In the genomic region with DNA sequence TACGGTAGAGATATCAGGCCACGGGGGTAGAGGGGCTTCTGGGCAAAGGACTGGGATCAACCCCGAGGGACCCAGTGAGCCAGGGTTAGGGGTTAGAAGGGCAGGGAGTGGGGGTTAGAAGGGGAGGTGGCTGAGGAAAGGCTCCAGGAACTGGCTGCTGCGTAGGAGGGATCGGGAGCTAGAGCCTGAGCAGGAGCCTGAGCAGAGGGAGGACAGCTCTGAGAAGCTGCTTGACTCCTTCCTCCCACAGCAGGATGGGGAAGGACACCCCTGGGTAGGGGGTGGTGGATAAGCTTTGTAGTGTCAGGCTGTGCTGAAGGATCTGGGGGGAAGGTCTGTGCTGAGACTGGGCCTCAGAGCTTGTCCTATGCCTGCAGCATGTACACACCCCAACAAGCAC, we compare ENCODE assay signal across 17 mouse cellular contexts. TPM values are rescaled to one million over a fixed set of nuclear protein-coding genes. Genes with fewer than 3 reads are reported as not detected.
DNase-seq lines count a peak whose midpoint lies in the region; ATAC-seq and TF ChIP-seq lines count a peak whose summit lies in the region.
"Had no signal": no experiment of that assay in that cellular context is flagged by ENCODE, and none has a peak within 500 bp of the region (broad histone marks: within the 10 kb centered on the region; RNA-seq: fewer than 3 reads in every experiment).

No protein-coding gene starts in this region.

- 52% methylated on average over 5 of the region's 5 CpGs for WGBS in forebrain, embryonic 14.5 days
- 45% methylated on average over 5 of the region's 5 CpGs for WGBS in forebrain, embryonic 12.5 days
- WGBS in midbrain, embryonic 10.5 days, result 29% methylated on average over 5 of the region's 5 CpGs
- WGBS in midbrain, embryonic 16.5 days, result 30% methylated on average over 5 of the region's 5 CpGs
- 21% methylated on average over 5 of the region's 5 CpGs for WGBS in midbrain, embryonic 11.5 days
- WGBS in olfactory bulb, adult 2 months, result 18% methylated on average over 5 of the region's 5 CpGs

- H3K4me1 ChIP-seq in forebrain, embryonic 14.5 days (ENCODE audit: control insufficient read depth, insufficient read depth, low read length), result no peaks in the 10 kb centered on the region
- H3K4me1 ChIP-seq in forebrain, embryonic 12.5 days, result peaks cover 17% of the 10 kb centered on the region
- peaks cover 72% of the 10 kb centered on the region for H3K4me1 ChIP-seq in midbrain, embryonic 10.5 days
- peaks cover 23% of the 10 kb centered on the region for H3K4me1 ChIP-seq in midbrain, embryonic 16.5 days (ENCODE audit: control insufficient read depth, insufficient read depth, low read length)
- H3K4me1 ChIP-seq in midbrain, embryonic 11.5 days (ENCODE audit: control insufficient read depth, insufficient read depth, low read length), result peaks cover 11% of the 10 kb centered on the region
- peaks cover 41% of the 10 kb centered on the region for H3K4me1 ChIP-seq in olfactory bulb, adult 2 months (ENCODE audit: control insufficient read depth, insufficient read depth, low read length)

- no peak overlapping the region for H3K4me3 ChIP-seq in forebrain, embryonic 14.5 days (ENCODE audit: low read depth, low read length)
- no peak overlapping the region for H3K4me3 ChIP-seq in forebrain, embryonic 12.5 days (replicated peaks)
- H3K4me3 ChIP-seq in midbrain, embryonic 10.5 days, result 0 out of 2 replicates have a peak overlapping the region, but pooled peaks have one; percentile 59
- H3K4me3 ChIP-seq in midbrain, embryonic 16.5 days (ENCODE audit: low read depth, low read length), result no peak overlapping the region
- no peak overlapping the region for H3K4me3 ChIP-seq in midbrain, embryonic 11.5 days (ENCODE audit: low read depth, low read length)
- peak overlapping the region; percentile 70 for H3K4me3 ChIP-seq in olfactory bulb, adult 2 months (ENCODE audit: insufficient read depth, low read depth, low read length)
- H3K4me3 ChIP-seq: myocyte had no signal

- no peak for TF ChIP-seq POLR2A in olfactory bulb, adult 2 months (IDR thresholded peaks at IDR 0.05; ENCODE audit: insufficient read depth, low read depth, low read length)

- no peak for TF ChIP-seq CTCF in olfactory bulb, adult 2 months (IDR thresholded peaks at IDR 0.05; ENCODE audit: insufficient read depth, low read depth, low read length)

- H3K27ac ChIP-seq in forebrain, embryonic 14.5 days (ENCODE audit: low read depth, low read length), result peak overlapping the region; percentile 44; the same call in 1 of the 2 replicates
- no peak overlapping the region for H3K27ac ChIP-seq in forebrain, embryonic 12.5 days
- peak overlapping the region; percentile 49; the same call in 1 of the 2 replicates for H3K27ac ChIP-seq in midbrain, embryonic 10.5 days (replicated peaks)
- no peak overlapping the region for H3K27ac ChIP-seq in midbrain, embryonic 16.5 days (ENCODE audit: low read length)
- peak overlapping the region; percentile 6; the same call in 1 of the 2 replicates for H3K27ac ChIP-seq in midbrain, embryonic 11.5 days (ENCODE audit: low read depth, low read length)
- peak overlapping the region; percentile 89 for H3K27ac ChIP-seq in olfactory bulb, adult 2 months (ENCODE audit: insufficient read depth, low read depth, low read length)
- H3K27ac ChIP-seq: embryonic facial prominence, embryonic 12.5 days had no signal

- no peak overlapping the region for H3K4me2 ChIP-seq in forebrain, embryonic 14.5 days (ENCODE audit: low read length)
- H3K4me2 ChIP-seq in forebrain, embryonic 12.5 days, result no peak overlapping the region
- H3K4me2 ChIP-seq in midbrain, embryonic 16.5 days (ENCODE audit: low read length), result no peak overlapping the region; the same call in 1 of the 2 replicates
- H3K4me2 ChIP-seq in midbrain, embryonic 11.5 days, result no peak overlapping the region

- peaks cover 29% of the 10 kb centered on the region for H3K36me3 ChIP-seq in forebrain, embryonic 14.5 days (ENCODE audit: control insufficient read depth, insufficient read depth, low read length)
- H3K36me3 ChIP-seq in forebrain, embryonic 12.5 days (replicated peaks), result peaks cover 15% of the 10 kb centered on the region
- peaks cover 26% of the 10 kb centered on the region for H3K36me3 ChIP-seq in midbrain, embryonic 10.5 days
- H3K36me3 ChIP-seq in midbrain, embryonic 16.5 days (ENCODE audit: control insufficient read depth, insufficient read depth, low read length), result peaks cover 7% of the 10 kb centered on the region
- 0 out of 2 replicates have a peak, but pooled peaks cover 2% of the 10 kb centered on the region for H3K36me3 ChIP-seq in midbrain, embryonic 11.5 days (ENCODE audit: control insufficient read depth, insufficient read depth, low read length)

- no peaks in the 10 kb centered on the region for H3K9me3 ChIP-seq in forebrain, embryonic 14.5 days (replicated peaks; ENCODE audit: control insufficient read depth, low read length)
- H3K9me3 ChIP-seq in forebrain, embryonic 12.5 days, result no peaks in the 10 kb centered on the region
- no peaks in the 10 kb centered on the region for H3K9me3 ChIP-seq in midbrain, embryonic 10.5 days (replicated peaks)
- H3K9me3 ChIP-seq in midbrain, embryonic 16.5 days (replicated peaks; ENCODE audit: control insufficient read depth, low read length, poor library complexity, severe bottlenecking), result no peaks in the 10 kb centered on the region
- no peaks in the 10 kb centered on the region for H3K9me3 ChIP-seq in midbrain, embryonic 11.5 days (ENCODE audit: control insufficient read depth, low read length)
- H3K9me3 ChIP-seq: embryonic facial prominence, embryonic 12.5 days had no signal

- no peak for ATAC-seq in forebrain, embryonic 14.5 days
- ATAC-seq in forebrain, embryonic 12.5 days (ENCODE audit: low FRiP score), result no peak
- no peak for ATAC-seq in midbrain, embryonic 16.5 days
- ATAC-seq in midbrain, embryonic 11.5 days (ENCODE audit: low FRiP score), result peak; percentile 25
- ATAC-seq: activated CD4-positive, CD25-positive, alpha-beta regulatory T cell, adult 4 months had no signal

- no peak overlapping the region for H3K9ac ChIP-seq in forebrain, embryonic 14.5 days (ENCODE audit: low read length)
- no peak overlapping the region for H3K9ac ChIP-seq in forebrain, embryonic 12.5 days
- no peak overlapping the region for H3K9ac ChIP-seq in midbrain, embryonic 16.5 days (ENCODE audit: low read depth, low read length)
- H3K9ac ChIP-seq in midbrain, embryonic 11.5 days (ENCODE audit: low read length), result no peak overlapping the region
- H3K9ac ChIP-seq: embryonic facial prominence, embryonic 12.5 days; lung, embryonic 14.5 days had no signal

- 0 out of 2 replicates have a peak, but pooled peaks cover 10% of the 10 kb centered on the region for H3K27me3 ChIP-seq in forebrain, embryonic 14.5 days (replicated peaks; ENCODE audit: control insufficient read depth, insufficient read depth, low read length)
- peaks cover 33% of the 10 kb centered on the region for H3K27me3 ChIP-seq in forebrain, embryonic 12.5 days
- peaks cover 37% of the 10 kb centered on the region for H3K27me3 ChIP-seq in midbrain, embryonic 10.5 days (ENCODE audit: low read depth, poor library complexity, severe bottlenecking)
- no peaks in the 10 kb centered on the region for H3K27me3 ChIP-seq in midbrain, embryonic 16.5 days (ENCODE audit: control insufficient read depth, insufficient read depth, low read depth, low read length)
- peaks cover 2% of the 10 kb centered on the region; the same call in 1 of the 2 replicates for H3K27me3 ChIP-seq in midbrain, embryonic 11.5 days (ENCODE audit: control insufficient read depth, insufficient read depth, low read length)

- DNase-seq in forebrain, embryonic 14.5 days (ENCODE audit: low spot score), result no peak
- DNase-seq in midbrain, embryonic 10.5 days (ENCODE audit: low spot score), result peak; percentile 37
- DNase-seq in midbrain, embryonic 11.5 days (ENCODE audit: low spot score, missing footprints), result no peak
- no peak for DNase-seq in layer of hippocampus, adult 9-10 months (ENCODE audit: low spot score)
- no peak for DNase-seq in right cerebral cortex, postnatal 14 days

RNA-seq across cellular contexts. Expression of a gene that starts 0.9 kb away (rescaled TPM):
- polyA plus RNA-seq in forebrain, embryonic 14.5 days (2014; fragmentation: Nextera tagmentation; extraction: Ambion mirVana), result 6.7 and 10.4 TPM in 2 replicates
- polyA plus RNA-seq in forebrain, embryonic 12.5 days (2016; fragmentation: Nextera tagmentation; extraction: Ambion mirVana), result 3.4 and 5.7 TPM in 2 replicates
- 11.8 and 18.9 TPM in 2 replicates for polyA plus RNA-seq in midbrain, embryonic 10.5 days (2016; fragmentation: Nextera tagmentation; extraction: Ambion mirVana)
- polyA plus RNA-seq in midbrain, embryonic 16.5 days (2015; fragmentation: Nextera tagmentation; extraction: Ambion mirVana), result 24.3 and 24.6 TPM in 2 replicates
- polyA plus RNA-seq in midbrain, embryonic 11.5 days (2014; fragmentation: Nextera tagmentation; extraction: Ambion mirVana), result 15.5 and 16.4 TPM in 2 replicates
- polyA plus RNA-seq in olfactory bulb, adult 2 months (2012; ENCODE audit: insufficient read depth, insufficient read length, low replicate concordance, missing spikeins), result not detected in 2 replicates
- polyA plus RNA-seq: heart, embryonic 16.5 days; kidney, embryonic 14.5 days; liver, adult 2 months; lung, embryonic 14.5 days; myocyte; stomach, embryonic 14.5 days had no signal

RNA-seq across cellular contexts. Expression of a gene that starts 28.9 kb away (rescaled TPM):
- polyA plus RNA-seq in forebrain, embryonic 14.5 days (2014; fragmentation: Nextera tagmentation; extraction: Ambion mirVana), result 41.3 and 52.1 TPM in 2 replicates
- 24.9 and 30.4 TPM in 2 replicates for polyA plus RNA-seq in forebrain, embryonic 12.5 days (2016; fragmentation: Nextera tagmentation; extraction: Ambion mirVana)
- 26.4 and 30.2 TPM in 2 replicates for polyA plus RNA-seq in midbrain, embryonic 10.5 days (2016; fragmentation: Nextera tagmentation; extraction: Ambion mirVana)
- 67.0 and 75.7 TPM in 2 replicates for polyA plus RNA-seq in midbrain, embryonic 16.5 days (2015; fragmentation: Nextera tagmentation; extraction: Ambion mirVana)
- 24.6 and 27.1 TPM in 2 replicates for polyA plus RNA-seq in midbrain, embryonic 11.5 days (2014; fragmentation: Nextera tagmentation; extraction: Ambion mirVana)
- polyA plus RNA-seq in olfactory bulb, adult 2 months (2012; ENCODE audit: insufficient read depth, insufficient read length, low replicate concordance, missing spikeins), result not detected in 2 replicates

RNA-seq across cellular contexts. Expression of a gene that starts 30.4 kb away (rescaled TPM):
- not detected in 2 replicates for polyA plus RNA-seq in forebrain, embryonic 14.5 days (2014; fragmentation: Nextera tagmentation; extraction: Ambion mirVana)
- not detected in 2 replicates for polyA plus RNA-seq in forebrain, embryonic 12.5 days (2016; fragmentation: Nextera tagmentation; extraction: Ambion mirVana)
- polyA plus RNA-seq in midbrain, embryonic 10.5 days (2016; fragmentation: Nextera tagmentation; extraction: Ambion mirVana), result not detected in 2 replicates
- polyA plus RNA-seq in midbrain, embryonic 16.5 days (2015; fragmentation: Nextera tagmentation; extraction: Ambion mirVana), result not detected in 2 replicates
- not detected in 2 replicates for polyA plus RNA-seq in midbrain, embryonic 11.5 days (2014; fragmentation: Nextera tagmentation; extraction: Ambion mirVana)
- not detected in 2 replicates for polyA plus RNA-seq in olfactory bulb, adult 2 months (2012; ENCODE audit: insufficient read depth, insufficient read length, low replicate concordance, missing spikeins)
- polyA plus RNA-seq: activated CD4-positive, CD25-positive, alpha-beta regulatory T cell, adult 4 months; embryonic facial prominence, embryonic 12.5 days; heart, embryonic 16.5 days; kidney, embryonic 14.5 days; liver, adult 2 months; lung, embryonic 14.5 days; myocyte; small intestine, adult 2 months; stomach, embryonic 14.5 days had no signal

Comparison
In these comparisons a context has a peak if more than half of its experiments do, and no peak if none do; other contexts are left out.
1. H3K27ac ChIP-seq: peak in forebrain, embryonic 14.5 days (single experiment), midbrain, embryonic 10.5 days (single experiment), midbrain, embryonic 11.5 days (single experiment) and olfactory bulb, adult 2 months (single experiment); none in forebrain, embryonic 12.5 days (single experiment) and midbrain, embryonic 16.5 days (single experiment).
2. H3K4me3 ChIP-seq: peak in midbrain, embryonic 10.5 days (single experiment) and olfactory bulb, adult 2 months (single experiment); none in forebrain, embryonic 14.5 days (single experiment), forebrain, embryonic 12.5 days (single experiment), midbrain, embryonic 16.5 days (single experiment) and midbrain, embryonic 11.5 days (single experiment).
3. RNA of a gene that starts 28.9 kb away (polyA plus RNA-seq): 67.0 to 75.7 TPM in midbrain, embryonic 16.5 days, 41.3 to 52.1 TPM in forebrain, embryonic 14.5 days, 24.9 to 30.4 TPM in forebrain, embryonic 12.5 days, 24.6 to 27.1 TPM in midbrain, embryonic 11.5 days and 26.4 to 30.2 TPM in midbrain, embryonic 10.5 days; not detected in olfactory bulb, adult 2 months; every median in the first group is over 10 times any median in the second.